Mouse (Mus musculus) embryonic facial prominence, embryonic 10.5 days (tissue): ENCODE results near the gene Rps6kc1. TPM values are rescaled to one million over a fixed set of nuclear protein-coding genes. Genes with fewer than 3 reads are reported as not detected.

Experiments
- DNase-seq: peaks from one replicate; pipeline ENCODE4 v3.0.0-alpha.2; 2017; ENCODE audit warnings: low spot score
- H3K27ac ChIP-seq: fragments of 300-500 bp; sonication (generic); replicated peaks from 2 replicates; pipeline ENCODE4 v1.5.1; 2016; ENCODE audit warnings: mild to moderate bottlenecking
- H3K27me3 ChIP-seq: fragments of 300-500 bp; sonication (generic); replicated peaks from 2 replicates; pipeline ENCODE4 v1.6.1; 2016; ENCODE audit warnings: low read depth, mild to moderate bottlenecking; ENCODE audit not compliant: poor library complexity, severe bottlenecking
- H3K36me3 ChIP-seq: fragments of 300-500 bp; sonication (generic); replicated peaks from 2 replicates; pipeline ENCODE4 v1.6.1; 2016; ENCODE audit warnings: mild to moderate bottlenecking, moderate library complexity
- H3K4me1 ChIP-seq: fragments of 300-500 bp; sonication (generic); 2 replicates; pipeline ENCODE4 v1.6.1; 2016
- H3K4me3 ChIP-seq: fragments of 300-500 bp; sonication (generic); 2 replicates; pipeline ENCODE4 v1.5.1; 2016; ENCODE audit warnings: mild to moderate bottlenecking, moderate library complexity
- H3K9me3 ChIP-seq: fragments of 300-500 bp; sonication (generic); 2 replicates; pipeline ENCODE4 v1.6.1; 2016; ENCODE audit warnings: mild to moderate bottlenecking
- WGBS: fragments of 180-500 bp; shearing (Covaris S2); methylation state at CpG from one replicate; pipeline ENCODE4 v1.1.7; 2016; 5-methylcytosine and 5-hydroxymethylcytosine counted together
- polyA plus RNA-seq: library from polyadenylated mRNA; unstranded; fragments of >200 nt; fragmentation: Nextera tagmentation; extraction: Ambion mirVana; gene quantifications from 2 replicates; pipeline ENCODE4 v1.2.1, GENCODE M21; 2016

The Rps6kc1 gene
- 14.6 and 16.9 TPM in 2 replicates for polyA plus RNA-seq

DNA sequence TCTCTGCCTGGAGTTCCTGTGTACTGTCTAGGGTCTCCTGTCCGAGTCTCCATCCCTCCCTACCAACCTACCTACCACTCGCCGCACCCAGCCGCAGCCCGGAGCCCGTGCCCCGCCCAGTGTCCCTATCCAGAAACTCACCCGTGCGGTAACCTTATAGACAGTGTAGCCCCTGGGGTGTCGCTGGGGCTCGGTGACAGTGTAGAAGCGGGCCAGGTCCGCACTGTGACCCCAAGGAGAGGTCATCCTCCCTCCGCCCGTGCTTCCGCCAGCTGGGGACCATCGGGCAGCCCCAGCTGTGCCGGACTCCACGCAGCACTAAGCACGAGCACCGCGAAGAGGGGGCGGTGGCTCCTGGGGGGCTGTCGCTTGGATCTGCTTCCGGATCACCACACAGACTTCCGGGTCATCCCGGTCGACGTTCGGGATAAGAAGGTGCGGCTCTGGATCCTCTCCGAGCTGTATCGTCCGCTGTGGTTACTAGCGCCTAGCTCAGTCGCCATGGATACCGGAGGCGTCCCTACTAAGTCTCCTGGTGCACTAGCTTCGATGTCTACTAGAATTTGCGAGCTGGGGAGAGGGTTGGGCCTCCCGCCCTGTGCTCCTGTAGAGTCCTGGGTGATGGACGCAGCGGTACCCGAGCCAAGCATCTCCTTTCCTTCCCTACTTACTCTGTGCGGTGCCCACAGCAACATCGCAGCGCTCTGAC lies at the start of gene Rps6kc1:
Rps6kc1 (minus strand) TSS at position 356 of the 709 bp plus-strand sequence.
- Histone ChIP-seq H3K36me3 (no peaks in the 10 kb centered on the region), H3K9me3 (no peaks in the 10 kb centered on the region), H3K27ac (peak within 1 kb of the TSS; percentile 88), H3K4me1 (peaks cover 25% of the 10 kb centered on the region), H3K27me3 (no peaks in the 10 kb centered on the region), H3K4me3 (peak within 1 kb of the TSS; percentile 94)
- DNase-seq: peak; percentile 86
- under 1% methylated on average over 47 of the region's 47 CpGs for WGBS

DNA sequence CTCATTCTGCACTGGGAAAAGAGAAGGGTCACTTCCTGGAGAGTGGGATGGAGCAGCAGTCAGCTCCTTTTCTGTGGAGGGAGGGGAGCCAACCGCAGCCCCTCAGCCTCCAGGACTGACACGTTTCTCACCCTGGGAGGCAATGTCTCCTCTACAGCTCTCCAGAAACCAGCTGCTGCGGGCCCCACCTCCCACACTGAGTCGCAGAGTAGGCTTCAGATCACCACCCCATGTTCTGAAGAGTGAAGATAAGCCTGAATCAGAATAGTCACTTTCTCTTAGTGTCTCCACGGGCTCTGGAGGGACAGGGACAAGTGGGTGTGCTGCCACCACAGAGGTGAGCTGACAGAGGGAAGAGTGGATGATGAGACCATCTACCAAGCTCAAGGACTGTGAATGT lies 47.3 kb upstream of the Rps6kc1 start:
- no peak overlapping the region for H3K4me3 ChIP-seq
- no peak overlapping the region for H3K27ac ChIP-seq
- no peak for DNase-seq
- H3K36me3 ChIP-seq: peaks cover 100% of the 10 kb centered on the region
- 88% methylated on average over 5 of the region's 5 CpGs for WGBS
- no peaks in the 10 kb centered on the region for H3K27me3 ChIP-seq
- H3K4me1 ChIP-seq: no peaks in the 10 kb centered on the region
- no peaks in the 10 kb centered on the region for H3K9me3 ChIP-seq

GRCm38 (mm10) chr1:190953009-190953408 lies 41.4 kb upstream of the Rps6kc1 start:
- no peaks in the 10 kb centered on the region for H3K4me1 ChIP-seq
- H3K27me3 ChIP-seq: no peaks in the 10 kb centered on the region
- H3K4me3 ChIP-seq: no peak overlapping the region
- no peak overlapping the region for H3K27ac ChIP-seq
- WGBS: 63% methylated on average over 3 of the region's 3 CpGs
- no peaks in the 10 kb centered on the region for H3K9me3 ChIP-seq
- H3K36me3 ChIP-seq: peaks cover 100% of the 10 kb centered on the region
- no peak for DNase-seq

- Histone ChIP-seq H3K4me3 (no peak overlapping the region), H3K4me1 (no peaks in the 10 kb centered on the region), H3K36me3 (peaks cover 100% of the 10 kb centered on the region), H3K9me3 (no peaks in the 10 kb centered on the region), H3K27ac (no peak overlapping the region), H3K27me3 (no peaks in the 10 kb centered on the region)
- DNase-seq: no peak
- whole genome bisulfite sequencing: 90% methylated on average over 5 of the region's 5 CpGs
Measured at GRCm38 (mm10) chr1:190951014-190951413, 39.4 kb upstream of the Rps6kc1 start.

DNA sequence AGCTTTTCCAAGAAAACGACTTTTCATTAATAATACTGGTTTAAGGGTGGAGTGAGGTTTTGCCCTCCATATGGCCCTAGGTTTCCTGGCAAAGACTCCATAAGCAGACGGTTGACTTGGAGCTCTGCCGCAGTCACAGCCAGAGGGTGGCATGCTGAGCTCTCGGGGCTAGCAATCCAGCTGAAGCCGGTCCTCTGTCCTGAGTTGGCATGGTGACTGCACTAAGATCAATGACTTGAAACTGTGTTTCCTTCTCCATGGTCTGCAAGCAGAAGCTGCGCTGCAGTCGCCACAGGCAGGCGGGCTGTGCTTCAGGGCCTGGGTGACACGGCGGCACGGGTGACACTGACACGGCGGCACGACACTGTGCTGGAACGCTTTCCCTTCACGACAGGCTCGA lies 37.3 kb upstream of the Rps6kc1 start:
- DNase-seq: no peak
- H3K27ac ChIP-seq: no peak overlapping the region
- no peaks in the 10 kb centered on the region for H3K27me3 ChIP-seq
- H3K9me3 ChIP-seq: no peaks in the 10 kb centered on the region
- WGBS: 91% methylated on average over 17 of the region's 17 CpGs
- no peaks in the 10 kb centered on the region for H3K4me1 ChIP-seq
- peaks cover 99% of the 10 kb centered on the region for H3K36me3 ChIP-seq
- H3K4me3 ChIP-seq: no peak overlapping the region

DNA sequence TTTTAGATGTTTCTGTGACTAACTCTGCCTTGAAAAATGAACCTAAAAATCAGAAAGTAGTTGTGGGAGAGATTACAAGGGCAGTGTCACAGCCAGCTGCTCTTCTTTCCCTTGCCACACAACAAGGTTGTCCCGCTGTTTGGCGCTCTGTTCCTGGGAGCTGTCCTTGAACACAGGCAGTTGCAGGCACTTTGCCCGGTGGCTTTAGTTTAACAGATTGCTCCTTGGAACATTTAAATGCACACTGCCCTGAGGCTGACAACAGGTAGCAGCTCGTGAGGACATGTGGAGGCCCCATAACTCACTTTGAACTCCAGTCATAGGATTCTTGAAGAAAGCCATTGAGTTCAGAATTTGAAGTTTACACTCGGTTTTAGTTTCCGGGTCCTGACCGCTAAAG lies 36.9 kb upstream of the Rps6kc1 start:
- Histone ChIP-seq H3K27ac (no peak overlapping the region), H3K4me1 (no peaks in the 10 kb centered on the region), H3K4me3 (no peak overlapping the region), H3K27me3 (no peaks in the 10 kb centered on the region), H3K9me3 (no peaks in the 10 kb centered on the region), H3K36me3 (peaks cover 99% of the 10 kb centered on the region)
- no peak for DNase-seq
- WGBS: 88% methylated on average over 7 of the region's 7 CpGs

GRCm38 (mm10) chr1:190947986-190948385 lies 36.4 kb upstream of the Rps6kc1 start:
- H3K4me1 ChIP-seq: no peaks in the 10 kb centered on the region
- H3K36me3 ChIP-seq: peaks cover 99% of the 10 kb centered on the region
- H3K9me3 ChIP-seq: no peaks in the 10 kb centered on the region
- DNase-seq: no peak
- H3K4me3 ChIP-seq: no peak overlapping the region
- no peak overlapping the region for H3K27ac ChIP-seq
- no peaks in the 10 kb centered on the region for H3K27me3 ChIP-seq
- WGBS: 83% methylated on average over 5 of the region's 5 CpGs

GRCm38 (mm10) chr1:190944109-190944760 lies 32.7 kb upstream of the Rps6kc1 start:
- peak; percentile 71 for DNase-seq
- peaks cover 99% of the 10 kb centered on the region for H3K36me3 ChIP-seq
- no peaks in the 10 kb centered on the region for H3K4me1 ChIP-seq
- H3K9me3 ChIP-seq: no peaks in the 10 kb centered on the region
- no peak overlapping the region for H3K4me3 ChIP-seq
- no peak overlapping the region for H3K27ac ChIP-seq
- whole genome bisulfite sequencing: 56% methylated on average over 6 of the region's 6 CpGs
- H3K27me3 ChIP-seq: no peaks in the 10 kb centered on the region

- no peaks in the 10 kb centered on the region for H3K9me3 ChIP-seq
- peaks cover 95% of the 10 kb centered on the region for H3K36me3 ChIP-seq
Measured at GRCm38 (mm10) chr1:190939803-190940202, 28.2 kb upstream of the Rps6kc1 start.

DNA sequence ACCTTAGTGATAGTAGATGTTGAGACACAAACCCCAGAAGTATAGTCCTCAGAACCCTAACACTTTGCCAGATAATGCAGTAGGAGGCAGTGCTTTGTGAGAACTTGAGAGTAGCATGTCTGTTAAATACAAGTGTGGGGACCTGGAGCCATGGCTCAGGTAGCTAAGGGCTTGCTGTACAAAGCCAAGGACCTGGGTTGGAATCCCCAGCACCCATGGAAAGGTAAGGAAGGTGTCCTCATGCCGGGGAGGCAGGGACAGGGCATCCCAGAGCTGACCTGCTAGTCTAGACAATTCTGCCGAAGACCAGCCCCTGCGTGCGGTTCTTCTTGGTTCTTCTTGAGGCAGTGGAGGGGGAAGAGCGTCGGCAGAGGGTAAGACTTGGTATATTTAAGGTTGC lies 18.6 kb upstream of the Rps6kc1 start:
- H3K4me3 ChIP-seq: peak overlapping the region; percentile 13; the same call in 1 of the 2 replicates
- H3K36me3 ChIP-seq: peaks cover 26% of the 10 kb centered on the region
- H3K4me1 ChIP-seq: peaks cover 17% of the 10 kb centered on the region
- 87% methylated on average over 6 of the region's 6 CpGs for WGBS
- H3K27me3 ChIP-seq: no peaks in the 10 kb centered on the region
- H3K27ac ChIP-seq: no peak overlapping the region
- H3K9me3 ChIP-seq: no peaks in the 10 kb centered on the region
- no peak for DNase-seq

More at GRCm38 (mm10) chr1:190939803-190940202, 28.2 kb upstream of the Rps6kc1 start:
- 92% methylated on average over 7 of the region's 7 CpGs for WGBS
- Histone ChIP-seq H3K27me3 (no peaks in the 10 kb centered on the region), H3K4me3 (no peak overlapping the region), H3K27ac (no peak overlapping the region), H3K4me1 (no peaks in the 10 kb centered on the region)
- no peak for DNase-seq

DNA sequence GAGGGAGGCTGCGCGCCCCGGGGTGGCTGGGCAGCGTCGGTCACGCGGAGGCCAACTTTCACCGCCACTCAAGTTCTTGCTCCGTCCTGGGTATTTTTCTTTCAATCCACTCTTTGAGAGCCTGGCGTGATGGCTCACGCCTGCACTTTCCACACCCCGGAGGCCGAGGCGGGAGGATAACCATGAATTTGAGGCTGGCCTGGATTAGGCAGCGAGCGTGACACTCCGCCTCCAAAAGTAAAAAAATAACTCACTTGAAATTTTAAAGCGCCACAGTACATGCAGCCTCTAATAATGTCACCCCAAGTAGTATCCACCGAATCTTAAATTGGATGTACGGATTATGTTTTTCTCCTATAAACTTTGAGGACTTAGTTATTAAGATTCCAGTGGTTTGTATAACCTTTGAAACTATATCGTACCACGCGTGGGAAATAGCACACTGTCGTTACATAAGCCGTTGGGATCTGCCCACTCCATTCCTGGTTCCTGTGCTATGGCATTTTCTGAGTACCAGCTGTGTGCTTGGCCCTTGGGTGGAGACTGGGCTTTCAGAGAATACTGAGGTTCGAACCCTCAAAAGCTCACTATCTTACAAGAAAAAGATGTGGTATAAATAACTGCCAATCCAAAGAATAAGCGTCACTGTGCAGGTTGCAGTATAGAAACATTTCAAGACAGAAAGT lies 17.6 kb upstream of the Rps6kc1 start:
- Histone ChIP-seq H3K27ac (peak overlapping the region; percentile 98), H3K27me3 (no peaks in the 10 kb centered on the region), H3K4me1 (peaks cover 17% of the 10 kb centered on the region), H3K9me3 (no peaks in the 10 kb centered on the region), H3K4me3 (peak overlapping the region; percentile 79), H3K36me3 (peaks cover 15% of the 10 kb centered on the region)
- WGBS: 10% methylated on average over 27 of the region's 27 CpGs
- no peak for DNase-seq

DNA sequence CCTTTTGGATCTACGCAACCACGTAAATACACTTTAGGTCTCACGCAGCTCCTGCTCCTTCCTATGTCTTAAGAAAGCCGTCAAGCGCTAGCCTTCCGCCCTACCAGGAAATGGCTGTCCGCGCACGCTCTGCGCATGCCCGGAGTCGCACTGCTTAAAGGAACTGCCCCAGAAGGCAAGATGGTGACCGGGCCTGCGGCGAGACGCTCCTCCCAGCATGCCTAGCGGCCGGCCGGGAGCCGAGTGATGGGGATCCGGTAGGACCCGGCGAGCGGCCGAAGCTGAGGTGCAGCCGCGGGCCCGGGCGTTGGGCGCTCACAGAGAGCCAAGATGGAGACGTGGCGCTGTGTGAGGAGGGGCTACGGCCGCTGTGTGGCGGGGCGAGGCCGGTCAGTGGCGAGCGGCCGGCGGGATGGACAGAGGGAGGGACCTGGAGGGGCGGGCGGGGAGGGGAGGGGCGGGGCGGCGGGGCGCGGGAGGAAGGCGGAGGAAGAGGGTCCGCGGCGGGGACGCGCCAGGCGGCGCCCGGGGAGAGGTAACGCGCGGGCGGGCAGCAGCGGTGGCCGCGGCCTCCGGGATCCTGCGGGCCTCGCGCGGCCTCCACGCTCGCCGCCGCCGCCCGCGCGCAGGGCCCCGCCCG lies 16.9 kb upstream of the Rps6kc1 start:
- under 1% methylated on average over 74 of the region's 79 CpGs for WGBS
- Histone ChIP-seq H3K27ac (peak overlapping the region; percentile 98), H3K36me3 (peaks cover 9% of the 10 kb centered on the region), H3K4me3 (peak overlapping the region; percentile 79), H3K27me3 (no peaks in the 10 kb centered on the region), H3K4me1 (peaks cover 17% of the 10 kb centered on the region), H3K9me3 (no peaks in the 10 kb centered on the region)
- DNase-seq: peak; percentile 98
